Mouse (Mus musculus): ENCODE measurements around the gene Slc39a11.

Gene Slc39a11

DNA sequence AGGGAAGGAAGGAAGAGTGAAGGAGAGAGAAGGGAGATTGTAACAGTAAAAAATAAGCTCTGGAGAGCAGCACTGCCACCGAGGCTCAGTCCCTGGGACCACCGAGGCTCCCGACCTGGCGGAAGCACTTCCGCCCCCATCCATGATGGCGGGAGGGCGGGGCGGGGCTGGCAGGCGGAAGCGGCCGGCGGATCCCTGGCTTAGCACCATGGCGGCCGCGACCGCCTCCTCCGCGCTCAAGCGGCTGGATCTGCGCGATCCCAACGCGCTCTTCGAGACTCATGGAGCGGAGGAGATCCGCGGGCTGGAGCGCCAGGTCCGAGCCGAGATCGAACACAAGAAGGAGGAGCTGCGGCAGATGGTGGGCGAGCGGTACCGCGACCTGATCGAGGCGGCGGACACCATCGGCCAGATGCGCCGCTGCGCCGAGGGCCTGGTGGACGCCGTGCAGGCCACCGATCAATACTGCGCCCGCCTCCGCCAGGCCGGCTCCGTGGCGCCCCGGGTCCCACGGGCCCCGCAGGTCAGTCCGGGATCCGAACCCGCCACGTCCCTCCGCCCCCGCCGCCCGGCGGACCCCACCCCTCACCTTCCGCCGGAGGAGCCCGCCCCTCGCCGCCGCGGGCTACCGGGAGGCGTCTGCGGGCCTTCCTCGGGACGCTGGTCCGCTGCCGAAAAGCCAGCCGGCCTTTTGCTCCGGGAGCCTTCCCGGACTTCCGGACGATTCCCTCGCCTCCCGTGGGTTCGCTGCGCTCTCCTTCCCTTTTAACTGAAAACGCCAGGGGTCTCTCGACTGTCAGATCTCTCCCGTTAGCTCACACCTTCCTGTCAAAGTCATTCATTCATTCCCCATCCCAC lies at the start of gene Slc39a11:
Slc39a11 (minus strand) TSS at position 727 of the 858 bp plus-strand sequence.
- DNase-seq = peak; percentile 65

DNA sequence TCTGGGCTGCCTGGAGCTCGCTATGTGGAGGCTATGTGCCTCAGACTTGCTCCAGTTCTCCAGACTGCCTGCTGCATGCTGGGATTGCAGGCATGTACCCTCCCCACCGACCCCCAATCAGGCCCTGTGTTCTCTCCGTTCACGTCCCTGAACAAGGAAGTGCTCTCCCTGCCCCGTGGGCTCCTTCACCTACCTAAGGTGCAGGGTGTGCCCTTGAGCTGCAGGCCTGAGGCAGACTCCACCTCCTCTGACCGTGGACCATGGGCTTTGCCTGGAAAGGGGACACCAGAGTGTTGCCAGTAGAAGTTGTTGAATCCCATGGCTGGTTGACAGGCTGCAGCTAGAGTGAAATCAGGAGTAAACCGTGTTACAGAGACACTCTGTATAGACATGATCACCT lies 49.8 kb upstream of the Slc39a11 start:
- DNase-seq = no peak

DNA sequence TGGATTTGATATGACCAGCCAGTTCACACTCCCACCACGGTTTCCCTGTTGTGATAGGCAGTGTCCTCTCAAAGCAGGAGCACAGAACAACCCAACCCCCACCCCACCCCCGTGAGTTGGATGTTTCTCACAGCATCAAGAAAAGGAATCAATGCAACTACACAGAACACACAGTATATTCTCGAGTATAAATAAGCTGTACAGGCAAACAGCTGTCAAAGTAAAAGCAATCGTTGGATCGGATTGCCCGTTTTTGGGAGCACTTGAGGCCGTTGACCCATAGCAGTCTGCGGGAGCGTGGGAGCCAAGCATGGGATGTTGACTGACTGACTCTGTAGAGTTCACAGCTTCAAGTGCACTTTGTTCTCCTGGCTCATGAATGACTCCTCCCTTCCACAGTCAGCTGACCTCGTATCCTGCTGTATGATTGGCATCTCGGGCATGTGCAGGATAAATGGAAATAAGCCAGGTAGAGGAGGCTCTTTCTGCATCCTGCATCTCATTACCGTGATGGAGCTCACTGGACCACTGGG lies 48.2 kb upstream of the Slc39a11 start:
- peak; percentile 77 for DNase-seq

DNA sequence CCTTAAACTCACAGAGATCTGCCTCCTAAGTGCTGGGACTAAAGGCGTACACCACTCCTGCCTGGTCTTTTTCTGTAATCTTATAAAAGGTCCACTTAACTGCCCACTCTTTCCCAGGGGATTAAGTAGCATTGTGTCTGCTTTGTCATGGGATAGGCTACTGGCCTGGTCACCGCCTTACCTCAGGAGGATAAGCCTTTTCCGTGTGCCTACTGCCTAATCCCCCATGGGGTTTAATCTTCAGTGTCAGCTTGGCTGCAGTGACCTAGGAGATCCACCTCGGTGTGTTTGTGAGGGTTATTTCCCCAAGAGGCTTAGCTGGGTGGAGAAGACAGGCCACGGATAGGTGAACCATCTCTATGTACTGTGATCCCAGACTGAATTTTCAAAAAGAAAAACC lies 47.7 kb upstream of the Slc39a11 start:
- no peak for DNase-seq

DNA sequence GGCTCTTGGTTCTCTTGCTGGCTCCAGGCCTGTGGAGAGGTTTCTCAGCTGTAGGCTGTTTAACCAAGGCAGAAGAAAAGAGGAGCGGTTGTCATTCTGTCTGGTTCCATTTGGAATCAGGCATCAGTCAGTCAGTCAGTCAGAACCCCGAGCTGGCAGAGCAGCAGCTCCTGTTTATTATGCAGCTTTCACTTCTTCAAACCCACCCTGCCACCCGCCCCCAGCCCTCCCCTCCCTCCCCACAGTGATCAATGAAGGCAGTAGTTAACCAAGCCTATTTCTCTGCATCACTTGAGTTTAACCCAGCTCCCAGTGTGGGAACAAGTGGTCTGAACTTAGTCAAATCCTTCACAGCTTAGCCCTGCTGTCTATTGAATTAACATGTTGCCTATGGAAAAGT lies 42.0 kb upstream of the Slc39a11 start:
- no peak for DNase-seq

DNA sequence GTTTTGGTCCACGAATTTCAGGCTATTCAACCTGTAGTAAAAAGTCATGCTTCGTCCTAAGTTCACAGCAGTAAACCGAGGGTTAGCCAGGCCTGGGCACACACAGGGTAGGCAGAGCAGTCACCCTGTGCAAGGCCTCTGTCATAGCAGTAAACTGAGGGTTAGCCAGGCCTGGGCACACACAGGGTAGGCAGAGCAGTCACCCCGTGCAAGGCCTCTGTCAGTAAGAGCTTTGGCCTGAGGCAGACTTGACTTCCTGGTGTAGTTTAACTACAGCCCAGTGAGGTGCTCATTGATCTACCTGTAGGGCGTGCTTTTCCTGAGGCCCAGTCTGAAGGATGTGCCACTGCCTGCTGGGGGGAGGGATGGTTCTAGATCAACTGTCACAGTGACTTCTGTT lies 41.4 kb upstream of the Slc39a11 start:
- no peak for DNase-seq

DNA sequence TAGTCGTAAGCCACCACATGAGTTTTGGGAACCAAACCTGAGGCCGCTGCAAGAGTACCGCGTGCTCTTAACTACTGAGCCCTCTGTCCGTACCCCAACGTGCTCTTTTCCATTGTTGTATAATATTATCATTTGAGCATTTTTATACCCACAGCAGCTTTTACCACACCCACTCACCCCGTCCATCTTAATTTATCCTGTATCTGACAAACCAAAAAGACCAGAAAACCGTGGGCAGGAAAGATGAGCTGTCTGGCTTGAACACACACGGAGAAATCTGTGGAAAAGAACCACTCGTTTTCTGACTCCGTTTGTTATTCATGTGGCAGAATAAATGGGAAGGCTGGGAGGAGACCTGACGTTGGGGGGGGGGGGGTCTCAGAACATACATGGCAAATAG lies 40.6 kb upstream of the Slc39a11 start:
- DNase-seq = no peak

DNA sequence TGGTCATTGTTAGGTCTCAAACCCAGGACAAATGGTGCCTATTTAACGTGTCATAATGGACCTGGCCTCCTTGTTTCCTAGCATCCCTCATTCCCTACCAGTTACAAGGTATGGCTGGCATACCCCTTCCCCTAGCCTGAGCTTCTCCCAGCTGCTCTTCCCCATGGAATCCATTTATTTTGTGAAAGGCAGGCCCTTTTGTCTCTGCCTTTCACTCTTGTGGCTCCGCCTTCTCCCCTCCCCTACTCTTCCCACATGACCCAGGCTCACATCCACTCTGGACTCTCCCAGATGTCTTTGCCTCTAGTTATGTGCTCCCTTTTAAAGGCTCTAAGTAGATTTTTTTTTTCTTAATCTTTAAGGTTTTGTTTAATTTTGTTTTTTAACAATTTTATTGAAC lies 37.2 kb upstream of the Slc39a11 start:
- peak; percentile 28 for DNase-seq

DNA sequence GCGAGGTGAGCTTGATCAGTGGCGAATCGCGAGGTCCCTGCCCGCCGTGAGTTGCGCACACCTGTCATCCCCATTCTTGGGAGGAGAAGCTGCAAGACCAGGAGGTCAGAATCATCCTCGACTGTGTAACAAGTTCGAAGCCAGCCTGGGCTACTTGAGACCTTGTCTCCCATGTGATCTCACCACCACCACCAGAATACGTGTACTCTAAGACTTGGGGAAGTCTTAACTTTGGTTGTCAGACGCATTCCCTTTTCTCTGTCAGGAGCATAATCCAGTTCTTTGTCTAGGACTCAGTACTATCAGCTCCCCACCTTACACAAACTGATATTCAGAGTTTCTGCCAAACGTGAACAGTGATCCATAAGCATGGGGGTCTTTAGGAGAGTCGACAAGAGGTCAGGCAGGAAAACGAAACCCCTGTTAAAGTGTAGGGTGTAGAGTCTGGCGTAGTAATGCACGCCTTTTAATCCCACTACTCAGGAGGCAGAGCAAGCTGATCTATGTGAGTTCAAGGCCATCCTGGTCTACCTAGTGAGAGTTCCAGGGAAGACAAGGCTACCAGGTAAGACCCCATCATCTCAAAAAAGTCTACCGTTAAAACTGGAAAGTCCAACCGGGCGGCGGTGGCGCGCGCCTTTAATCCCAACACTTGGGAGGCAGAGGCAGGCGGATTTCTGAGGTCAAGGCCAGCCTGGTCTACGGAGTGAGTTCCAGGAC lies 35.0 kb upstream of the Slc39a11 start:
- no peak for DNase-seq

DNA sequence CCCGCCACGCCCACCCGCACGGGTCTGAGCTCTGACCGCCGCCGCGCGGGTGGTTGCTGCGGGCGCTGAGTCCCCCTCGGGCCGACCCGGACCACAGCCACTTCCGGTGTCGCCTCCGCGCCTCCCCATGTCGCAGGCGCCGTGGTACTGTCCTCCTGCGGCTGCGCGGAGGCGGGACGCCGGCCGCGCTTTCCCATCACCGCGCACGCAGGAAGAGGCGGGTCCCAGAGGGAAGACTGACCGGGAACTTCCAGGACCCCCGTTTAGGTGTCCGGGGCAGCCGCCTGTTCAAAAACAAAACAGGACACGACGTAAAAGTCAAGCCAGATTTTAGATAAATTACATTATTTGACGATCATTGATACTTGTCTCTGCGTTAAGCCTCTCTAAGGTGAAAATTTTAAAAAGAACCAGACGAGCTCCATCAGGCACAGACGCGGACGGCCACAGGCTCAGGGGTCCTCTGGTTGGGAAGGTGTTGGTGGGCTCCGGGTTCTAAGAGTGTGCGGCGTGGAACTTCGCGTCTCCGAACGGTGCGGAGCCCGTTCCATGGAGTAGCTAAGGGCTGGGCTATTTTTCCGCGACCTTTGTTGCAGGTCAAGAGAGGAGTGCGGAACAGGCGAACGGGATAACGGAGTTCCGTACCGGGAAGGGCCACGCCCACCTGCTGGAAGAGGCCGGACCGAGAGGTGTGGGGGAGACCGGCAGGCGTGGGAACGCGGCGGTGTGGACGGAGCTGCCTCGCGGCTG lies 34.3 kb upstream of the Slc39a11 start, which contains the start of the genes Fam104a and D11Wsu47e:
Fam104a (minus strand) TSS at position 199 of the 750 bp plus-strand sequence.
D11Wsu47e (plus strand) TSS at position 456 of the 750 bp plus-strand sequence.
- peak; percentile 97 for DNase-seq

DNA sequence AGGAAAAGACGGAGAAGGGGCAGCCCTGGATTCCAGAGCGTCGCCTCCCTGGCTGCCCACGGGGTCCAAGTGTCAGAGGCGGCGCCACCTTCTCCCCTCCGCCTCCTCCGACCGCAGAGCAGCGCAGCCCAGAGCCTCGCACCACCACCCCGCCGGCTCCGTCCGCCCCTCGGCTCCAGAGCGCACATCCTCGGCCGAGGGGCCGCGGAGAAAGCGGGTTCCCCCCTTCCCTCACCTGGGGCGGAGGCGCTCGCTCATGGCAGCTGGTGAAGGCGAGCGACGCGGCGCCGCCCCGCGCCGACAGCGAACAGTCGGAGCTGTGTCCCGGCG lies 33.7 kb upstream of the Slc39a11 start:
- no peak for DNase-seq

DNA sequence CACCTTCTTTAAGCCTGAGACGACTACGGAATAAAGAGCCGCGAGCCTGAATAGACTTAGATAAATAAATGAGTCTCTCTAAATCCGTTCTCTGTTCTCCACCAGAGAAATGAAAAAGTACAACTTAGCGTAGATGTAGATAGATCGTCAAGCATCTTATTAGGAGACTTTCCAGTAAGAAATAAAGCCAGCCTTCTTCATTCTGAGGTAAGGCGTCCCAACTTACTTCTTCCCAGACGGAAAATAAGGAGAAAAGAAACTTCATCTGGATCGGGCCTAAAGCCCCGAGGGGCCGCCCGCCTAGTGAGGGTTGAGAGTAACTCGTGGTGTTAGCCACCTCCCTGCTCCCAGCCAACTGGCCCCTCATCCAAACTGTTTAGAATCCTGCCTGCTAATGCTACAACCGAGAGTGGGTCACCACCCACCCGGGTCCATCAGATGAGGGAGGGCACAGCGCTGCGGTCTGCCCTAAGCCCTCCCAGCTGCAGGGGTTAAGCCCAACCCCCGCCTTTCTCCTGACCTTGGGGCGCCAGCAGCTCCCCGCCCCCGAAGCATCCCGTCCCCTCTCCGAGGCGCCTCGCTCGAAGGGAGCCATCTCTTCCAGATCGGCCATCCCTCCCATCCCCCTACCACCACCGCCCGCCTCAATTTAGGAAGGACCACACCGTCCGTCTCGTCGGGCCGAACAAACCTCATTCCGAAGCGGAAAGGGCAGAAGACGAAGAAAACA lies 33.2 kb upstream of the Slc39a11 start:
- peak; percentile 55 for DNase-seq

DNA sequence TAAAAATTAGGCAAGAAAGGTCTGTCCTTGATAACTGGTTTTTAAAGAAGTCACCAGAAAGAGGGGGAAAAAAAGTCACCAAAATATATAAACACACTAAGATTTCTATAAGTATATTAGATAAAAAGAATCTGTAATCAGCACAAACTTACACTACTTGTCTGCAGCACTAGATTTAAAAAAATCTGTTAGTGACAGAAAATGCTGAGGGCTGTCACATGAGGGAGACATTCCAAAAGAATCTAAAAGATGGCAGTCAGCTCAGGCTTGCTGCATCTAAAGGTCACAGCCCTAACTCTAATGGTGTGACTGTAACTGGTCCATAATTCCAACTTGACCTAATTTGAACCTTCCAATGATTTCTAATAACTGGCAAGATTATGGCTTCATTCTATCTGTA lies 32.1 kb upstream of the Slc39a11 start:
- DNase-seq = no peak

DNA sequence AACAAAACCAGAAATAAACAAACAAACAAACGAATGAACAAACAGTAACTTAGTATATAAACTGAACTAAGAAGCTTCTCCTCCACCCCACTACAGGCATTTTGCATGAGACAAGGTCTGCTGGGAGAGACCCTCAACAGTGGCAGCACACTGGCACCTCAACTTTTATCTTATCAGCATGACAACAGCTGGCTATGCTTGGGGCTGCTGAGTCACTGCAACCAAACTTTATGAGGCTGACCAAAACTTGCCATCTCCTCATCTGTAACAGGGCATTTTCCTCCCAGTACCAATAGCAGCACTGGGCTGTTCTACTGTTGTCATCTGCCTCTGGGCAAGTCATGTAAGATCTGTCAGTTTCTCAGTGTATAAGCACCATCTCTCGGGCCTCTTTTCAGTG lies 31.1 kb upstream of the Slc39a11 start:
- DNase-seq = no peak

DNA sequence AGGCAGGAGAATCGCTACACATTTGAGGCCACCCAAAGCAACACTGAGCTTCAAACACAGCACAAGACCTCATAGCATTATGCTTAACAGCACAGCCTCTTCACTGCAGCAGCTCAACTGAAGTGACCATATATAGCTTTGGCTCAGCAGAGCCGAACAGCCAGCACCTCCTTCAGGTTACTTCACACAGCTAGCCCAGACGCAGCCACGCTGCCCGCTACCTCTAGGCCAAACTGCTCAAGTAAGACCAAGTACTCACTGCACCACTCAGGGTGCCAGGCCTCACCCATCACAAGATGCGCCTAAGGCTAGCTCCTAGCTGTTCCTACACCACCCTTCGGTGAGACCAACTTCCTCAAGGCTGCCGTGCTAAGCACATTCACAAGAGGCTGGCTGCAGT lies 28.5 kb upstream of the Slc39a11 start:
- peak; percentile 32 for DNase-seq

DNA sequence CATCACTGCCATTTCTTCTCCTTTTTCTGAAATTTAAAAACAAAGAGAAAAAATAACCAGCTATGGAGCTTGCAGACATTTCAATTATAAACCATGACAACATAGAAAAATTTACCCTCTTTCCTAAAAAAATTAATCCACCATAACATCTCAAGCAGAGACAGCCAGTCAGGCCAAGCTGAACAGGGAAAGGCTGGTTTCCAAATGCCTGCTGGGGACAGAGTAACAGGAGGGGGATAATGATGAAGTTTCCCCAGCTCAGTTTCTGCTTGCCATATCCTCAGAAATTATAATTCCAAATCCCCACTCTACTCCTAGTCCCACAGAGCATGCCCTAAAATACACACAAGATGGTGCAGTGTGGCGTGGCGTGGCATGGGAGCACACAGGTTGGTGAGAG lies 27.5 kb upstream of the Slc39a11 start:
- no peak for DNase-seq

DNA sequence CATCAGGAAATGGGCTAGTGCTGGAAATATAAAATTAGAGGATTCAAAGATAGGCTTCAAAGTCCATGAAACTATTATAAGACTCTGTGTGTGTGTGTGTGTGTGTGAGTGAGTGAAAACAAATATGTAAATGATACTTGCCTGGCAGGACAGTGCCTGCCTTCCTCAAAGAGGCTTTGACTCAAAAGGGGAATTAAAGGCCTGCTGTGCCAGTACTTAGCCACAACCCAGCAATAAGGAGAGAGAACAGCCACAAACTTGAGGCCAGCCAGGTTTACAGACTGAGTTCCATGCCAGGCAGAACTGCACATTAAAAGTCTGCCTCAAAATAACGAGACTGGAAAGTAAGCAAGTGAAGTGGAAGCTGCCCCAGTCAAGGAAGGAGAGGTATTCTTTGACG lies 27.0 kb upstream of the Slc39a11 start:
- no peak for DNase-seq

DNA sequence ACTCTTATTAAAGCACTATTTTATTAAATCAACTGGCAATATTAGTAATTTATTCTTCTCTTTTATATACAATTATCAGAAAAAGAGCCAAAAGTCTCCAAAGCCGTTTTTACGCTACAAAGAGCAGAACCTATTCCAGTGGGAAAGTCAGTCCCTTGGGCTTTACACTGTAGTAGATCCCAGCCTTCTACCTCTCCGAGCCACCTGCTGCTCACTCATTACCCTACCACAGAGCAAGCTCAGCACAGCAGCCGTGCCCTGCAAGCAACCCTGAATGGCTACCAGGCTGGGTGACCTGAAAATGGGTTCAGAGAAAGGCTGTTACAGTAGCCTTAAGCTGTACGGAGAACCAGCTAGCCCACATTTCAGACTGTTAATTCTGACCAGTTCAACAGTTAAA lies 24.7 kb upstream of the Slc39a11 start:
- DNase-seq = no peak

DNA sequence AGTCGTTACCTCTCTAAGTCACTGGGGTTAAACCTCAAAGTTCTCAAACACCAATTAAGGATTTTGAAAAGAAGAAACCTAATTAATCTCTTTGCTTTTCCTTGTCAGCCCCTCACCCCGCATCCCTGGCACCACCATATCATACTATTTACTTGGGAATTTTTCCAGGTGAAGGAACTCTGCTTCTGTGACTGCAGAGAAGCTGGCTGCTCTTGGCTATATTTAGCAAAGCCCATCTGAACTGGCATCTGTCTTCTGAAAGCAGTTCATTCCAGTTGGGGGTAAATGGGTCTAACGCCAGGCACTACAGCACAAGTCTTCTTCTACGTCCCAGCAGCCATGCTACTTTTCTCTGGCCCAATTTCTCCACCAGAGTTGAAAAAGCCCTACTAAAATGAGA lies 23.7 kb upstream of the Slc39a11 start:
- no peak for DNase-seq

DNA sequence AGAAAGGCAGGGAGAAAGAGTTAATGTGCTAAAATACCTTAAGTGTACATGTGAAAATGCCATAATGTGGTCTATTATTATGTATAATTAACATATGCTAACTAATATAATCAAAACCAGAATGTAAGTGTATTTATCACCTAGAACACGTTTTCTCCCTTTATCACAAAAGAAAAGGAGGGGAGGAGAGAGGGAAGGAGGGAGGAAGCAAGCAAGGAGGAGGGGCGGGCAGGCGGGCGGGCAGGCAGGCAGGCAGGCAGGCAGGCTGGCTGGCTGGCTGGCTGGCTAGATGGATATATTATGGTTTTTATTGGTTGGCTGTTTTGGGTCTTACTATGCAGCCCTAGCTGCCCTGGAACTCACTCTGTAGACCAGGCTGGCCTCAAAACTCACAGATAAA lies 19.8 kb upstream of the Slc39a11 start:
- DNase-seq = no peak

DNA sequence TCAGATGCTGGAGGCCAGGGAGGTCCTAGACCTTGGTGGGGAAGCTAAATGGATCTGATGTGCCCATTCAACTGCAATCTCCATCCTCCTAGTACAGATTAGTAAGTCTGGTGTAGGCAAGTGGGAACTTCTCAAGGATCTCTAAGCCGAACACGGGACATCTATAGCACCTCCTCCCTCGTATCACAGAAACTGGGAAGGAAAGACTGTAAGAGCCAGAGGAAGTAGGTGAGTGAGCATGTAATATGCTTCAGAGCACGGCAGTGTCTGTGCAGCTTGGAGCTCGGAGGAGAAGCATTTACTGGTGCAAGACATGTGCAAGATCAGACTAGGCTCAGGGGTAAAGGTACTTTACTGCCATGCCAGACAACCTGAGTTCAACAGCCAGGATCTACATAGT lies 19.0 kb upstream of the Slc39a11 start:
- no peak for DNase-seq

DNA sequence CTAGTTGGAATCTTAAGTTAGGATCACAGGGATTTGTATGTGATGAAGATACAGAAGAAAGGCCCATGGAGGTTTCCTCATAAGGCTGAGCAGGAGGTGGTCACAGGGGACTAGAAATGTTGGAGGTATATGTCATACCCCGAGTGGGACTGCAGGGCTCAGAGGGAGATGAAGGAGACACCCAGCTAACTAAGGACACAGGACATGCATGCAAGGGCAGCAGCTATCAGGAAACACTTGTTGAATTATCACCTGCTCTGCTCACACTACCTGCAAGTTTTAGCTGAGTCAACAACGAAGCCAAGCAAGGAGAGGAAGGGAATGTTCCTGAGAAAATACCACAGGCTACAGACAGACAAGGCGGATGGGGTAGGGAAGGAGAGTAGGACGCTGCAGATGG lies 17.8 kb upstream of the Slc39a11 start:
- DNase-seq = peak; percentile 17

DNA sequence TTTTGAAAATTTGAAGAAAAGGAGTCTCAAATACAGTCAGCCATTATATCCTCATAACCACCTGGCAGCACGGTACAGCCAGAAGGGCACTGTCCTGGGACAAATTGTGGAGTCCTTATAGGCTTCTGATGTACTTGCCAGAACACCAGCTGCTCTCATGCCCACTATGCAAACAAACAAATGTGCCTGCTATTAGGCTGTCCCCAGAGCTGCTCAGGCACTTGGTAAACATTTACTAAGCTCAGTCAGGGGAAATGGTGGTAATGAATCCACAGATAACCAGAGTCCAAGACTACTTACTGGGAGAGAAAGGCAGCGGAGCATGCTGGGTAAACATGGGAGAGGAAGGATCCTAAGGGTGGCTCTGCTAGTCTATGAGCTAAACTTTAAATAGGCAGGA lies 17.2 kb upstream of the Slc39a11 start:
- DNase-seq = peak; percentile 26
